Mouse (Mus musculus) embryonic stem cell, embryonic (primary cell): ENCODE data around the gene Taf5.

Experiments used
- CTCF ChIA-PET, 4 experiments: fragments of 300-600 bp in 2 of 4; fragments of 350-600 bp in 2 of 4; sonication (Branson Sonifier 250); formaldehyde crosslinking; loops; one replicate each; lab custom pipeline; 2022; ENCODE audit warnings: inconsistent platforms in 2 of 4; lab: Charles Lee
- POLR2A ChIA-PET, 4 experiments: fragments of 300-600 bp in 2 of 4; fragments of 350-600 bp in 2 of 4; sonication (Branson Sonifier 250); formaldehyde crosslinking; loops; one replicate each; lab custom pipeline; 2022; ENCODE audit warnings: antibody characterized with exemption in 4 of 4, inconsistent platforms in 1 of 4; lab: Charles Lee

The Taf5 gene

DNA sequence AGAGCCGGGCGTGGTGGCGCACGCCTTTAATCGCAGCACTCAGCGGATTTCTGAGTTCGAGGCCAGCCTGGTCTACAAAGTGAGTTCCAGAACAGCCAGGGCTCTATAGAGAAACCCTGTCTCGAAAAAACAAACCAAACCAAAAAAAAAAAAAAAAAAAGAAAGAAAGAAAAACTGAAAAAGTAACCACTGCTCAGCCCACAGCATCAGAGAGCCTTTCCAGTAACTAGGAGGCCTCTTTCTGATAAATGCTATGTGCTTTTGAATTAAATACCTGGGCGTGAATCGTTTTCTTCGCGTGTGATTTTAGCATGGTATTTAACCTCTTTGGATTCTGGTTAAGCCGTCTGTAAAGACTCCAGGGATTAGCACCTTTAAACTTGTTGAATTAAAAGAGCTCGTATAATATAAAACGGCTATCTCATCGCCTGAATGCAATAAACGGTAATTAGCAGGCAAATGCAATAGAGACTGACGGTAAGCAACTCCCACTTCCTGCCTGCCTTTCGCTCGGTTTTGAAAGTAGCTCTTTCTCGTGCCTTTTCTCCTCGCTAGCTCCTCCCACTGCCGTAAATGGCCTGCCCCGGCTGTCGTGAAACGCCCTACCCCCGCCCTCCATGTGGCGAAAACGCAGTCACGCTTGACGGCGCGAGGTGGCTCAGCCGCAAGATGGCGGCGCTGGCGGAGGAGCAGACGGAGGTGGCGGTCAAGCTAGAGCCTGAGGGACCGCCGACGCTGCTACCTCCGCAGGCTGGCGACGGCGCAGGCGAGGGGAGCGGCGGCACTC lies at the start of gene Taf5:
Gene Taf5, plus strand, starts transcription at position 651 of the 787 bp plus-strand sequence.
- CTCF ChIA-PET, result interaction anchor here in 3 of 4 experiments (0.6 to 2.0 kb wide), 12 partner anchors 16 to 1037 kb away, joined by 3 to 11 read pairs (median 4); partner anchors contain the start of genes Pcgf6 (in 2 of the 3), Pdcd11 (in 2 of the 3), Usmg5 (in 2 of the 3) and Ina (in 1 of the 3)
- POLR2A ChIA-PET, result interaction anchor here (0.5 to 3.6 kb wide), 132 partner anchors 9 to 1993 kb away, joined by 3 to 115 read pairs (median 4); partner anchors contain the start of genes Nt5c2 (in 4 of the 4), Pcgf6 (in 4 of the 4), Ina (in 3 of the 4) and Pdcd11 (in 3 of the 4)

DNA sequence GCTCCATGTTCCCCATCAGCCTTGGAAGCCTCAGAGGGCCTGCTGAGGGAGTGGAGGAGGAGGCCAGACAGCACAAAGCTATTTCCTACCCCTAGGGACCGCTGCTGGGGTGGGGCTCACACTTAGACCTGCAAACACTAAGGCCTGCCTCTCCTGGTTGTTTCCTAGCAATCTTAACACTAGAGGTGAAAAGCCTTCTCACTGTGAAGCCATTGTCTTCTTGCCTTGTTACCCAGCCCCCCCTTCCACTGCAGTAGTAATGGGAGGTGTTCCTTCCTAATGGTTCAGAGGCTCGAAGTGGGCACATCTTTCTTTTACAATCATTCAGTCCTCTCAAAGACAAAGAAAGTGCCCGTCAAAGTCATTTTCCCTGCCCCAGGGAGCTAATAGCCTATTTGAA lies 49.7 kb upstream of the Taf5 start:
- CTCF ChIA-PET, result interaction anchor here in 3 of 4 experiments (0.6 to 1.3 kb wide), 5 partner anchors 27 to 542 kb away, joined by 3 to 8 read pairs (median 4); no protein-coding TSS in a partner anchor

DNA sequence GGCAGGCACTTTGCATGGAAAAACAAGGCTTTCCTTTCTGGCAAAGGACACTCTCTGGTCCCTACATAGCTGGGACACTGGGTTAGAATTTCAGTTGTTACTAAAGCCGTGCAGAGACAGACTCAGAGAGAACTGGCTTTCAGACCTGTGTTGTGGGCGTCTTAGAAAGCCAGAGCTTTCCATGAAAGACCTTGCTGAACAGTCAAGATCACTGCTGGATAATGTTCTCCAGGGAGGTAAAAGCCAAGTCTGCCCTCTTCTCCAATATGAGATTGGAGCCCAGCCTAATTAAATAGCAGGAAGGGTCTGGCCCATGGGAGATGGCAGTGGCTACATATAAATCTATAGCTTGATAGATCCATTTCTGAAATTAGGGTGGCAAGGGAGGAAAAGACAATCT lies 49.2 kb upstream of the Taf5 start:
- ChIA-PET CTCF (interaction anchor here (0.5 to 1.3 kb wide), 6 partner anchors 27 to 1458 kb away, joined by 3 to 8 read pairs (median 4); partner anchors contain the start of genes Gm17018 (in 1 of the 4) and Poll (in 1 of the 4)), POLR2A (interaction anchor here in 2 of 4 experiments (0.6 to 6.5 kb wide), 30 partner anchors 9 to 790 kb away, joined by 3 to 66 read pairs (median 4); partner anchors contain the start of genes Neurl1a (in 2 of the 2), Pcgf6 (in 2 of the 2) and Taf5 (in 2 of the 2))

More for the DNA sequence above, 49.7 kb upstream of the Taf5 start:
- POLR2A ChIA-PET, result interaction anchor here (0.6 to 6.5 kb wide), 32 partner anchors 10 to 972 kb away, joined by 3 to 66 read pairs (median 4); partner anchors contain the start of genes Neurl1a (in 2 of the 4), Pcgf6 (in 2 of the 4), Taf5 (in 2 of the 4) and Pdcd11 (in 1 of the 4)

DNA sequence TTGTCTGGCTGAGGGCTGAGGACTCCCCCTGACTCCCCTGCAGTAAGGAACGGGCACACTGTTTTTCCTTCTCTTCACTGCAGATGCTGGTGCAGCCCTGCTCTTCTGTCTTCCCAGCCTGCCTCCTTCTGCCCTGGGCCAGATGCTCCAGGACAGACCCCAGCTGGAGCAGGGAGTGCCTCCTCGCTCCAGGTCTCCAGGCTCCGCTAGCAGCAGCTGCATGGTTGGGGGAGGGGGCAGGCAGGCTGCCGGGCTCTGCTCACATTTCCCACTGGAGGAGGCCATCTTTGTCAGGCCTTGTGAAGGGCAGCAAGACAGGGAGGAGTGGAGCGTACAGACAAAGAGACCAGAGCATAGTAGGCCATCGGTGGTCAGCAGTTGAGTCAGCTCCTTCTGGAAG lies 48.2 kb upstream of the Taf5 start:
- POLR2A ChIA-PET, result interaction anchor here (0.5 to 6.5 kb wide), 22 partner anchors 8 to 580 kb away, joined by 3 to 66 read pairs (median 4); partner anchors contain the start of genes Taf5 (in 3 of the 4) and Pcgf6 (in 1 of the 4)
- CTCF ChIA-PET, result interaction anchor here in 2 of 4 experiments (0.6 to 0.7 kb wide), 4 partner anchors 9 to 354 kb away, joined by 3 to 5 read pairs (median 4); no protein-coding TSS in a partner anchor

DNA sequence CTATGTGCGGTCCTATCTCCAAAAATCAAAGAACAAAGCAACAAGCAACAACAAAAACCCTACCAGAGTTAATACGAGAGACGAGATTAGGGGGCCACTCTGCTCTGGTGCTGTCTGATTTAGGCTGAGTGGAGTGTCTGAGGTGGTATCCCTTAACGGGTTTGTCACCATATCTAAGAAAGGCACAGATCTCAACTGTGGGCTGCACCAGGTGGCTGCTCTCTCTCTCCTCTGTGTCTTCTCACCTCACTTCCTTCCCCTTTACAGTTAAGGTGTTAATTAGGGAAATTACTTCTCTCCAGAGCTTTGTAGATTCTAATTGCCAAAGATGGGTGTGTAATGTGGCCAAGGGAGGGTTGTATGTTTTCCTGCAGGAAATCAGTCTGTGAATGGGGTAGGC lies 44.8 kb upstream of the Taf5 start:
- ChIA-PET POLR2A (interaction anchor here in 2 of 4 experiments (1.0 to 4.2 kb wide), 7 partner anchors 8 to 81 kb away, joined by 3 to 12 read pairs (median 4); partner anchors contain the start of genes Ina (in 2 of the 2), Nt5c2 (in 2 of the 2), Pcgf6 (in 1 of the 2) and Pdcd11 (in 1 of the 2)), CTCF (interaction anchor here in 2 of 4 experiments (0.5 to 0.6 kb wide), 2 partner anchors 31 to 246 kb away, joined by 3 read pairs; no protein-coding TSS in a partner anchor)

DNA sequence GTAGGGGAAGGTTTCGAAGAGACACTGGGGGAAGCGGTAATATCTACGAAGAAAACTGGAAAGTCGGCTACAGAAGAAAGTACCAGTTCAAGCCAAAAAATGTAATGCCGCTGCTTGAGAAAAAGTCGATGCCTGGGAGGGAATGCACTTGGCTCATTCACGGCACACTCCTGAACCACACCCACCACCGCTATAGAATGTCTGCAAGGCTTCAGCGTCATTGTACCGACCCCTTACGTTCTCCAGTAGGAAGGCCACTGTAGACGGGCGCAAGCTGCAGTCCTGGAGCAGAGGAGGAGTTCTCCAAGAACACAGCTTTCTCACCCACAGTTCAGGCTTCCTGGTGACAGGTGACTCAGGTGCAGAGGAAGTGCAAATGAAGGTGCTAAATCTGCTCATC lies 44.0 kb upstream of the Taf5 start:
- CTCF ChIA-PET, result interaction anchor here (0.5 to 1.8 kb wide), 6 partner anchors 8 to 150 kb away, joined by 3 to 10 read pairs (median 3); partner anchors contain the start of genes Ina (in 2 of the 4) and Nt5c2 (in 1 of the 4)

DNA sequence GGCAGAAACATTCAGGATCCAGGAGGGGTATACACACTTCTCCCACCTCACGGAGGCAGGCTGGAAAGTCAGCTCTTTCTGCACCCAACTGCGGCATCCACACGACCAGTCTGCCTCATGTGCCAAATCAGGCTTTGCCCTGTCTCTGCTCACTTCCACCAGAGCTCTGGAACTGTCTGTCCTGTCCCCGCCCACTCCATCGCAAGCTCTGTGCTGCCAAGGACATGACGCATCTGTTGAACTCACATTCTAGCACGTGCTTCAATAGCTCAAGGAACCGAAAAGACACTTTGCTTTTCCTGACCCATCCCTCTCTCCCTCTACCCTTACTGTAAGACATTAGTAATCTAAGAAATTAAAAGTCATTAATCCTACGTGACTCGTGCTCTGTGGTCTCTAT lies 42.6 kb upstream of the Taf5 start:
- ChIA-PET POLR2A (interaction anchor here in 3 of 4 experiments (0.5 to 5.9 kb wide), 11 partner anchors 8 to 702 kb away, joined by 3 to 66 read pairs (median 4); partner anchors contain the start of genes Ina (in 2 of the 3), Nt5c2 (in 2 of the 3), Pcgf6 (in 2 of the 3) and Taf5 (in 1 of the 3)), CTCF (interaction anchor here in 2 of 4 experiments (1.1 to 1.9 kb wide), 4 partner anchors 9 to 368 kb away, joined by 3 to 5 read pairs (median 5); partner anchors contain the start of genes Nt5c2 (in 2 of the 2) and Ina (in 1 of the 2))

More for the DNA sequence above, 44.0 kb upstream of the Taf5 start:
- POLR2A ChIA-PET, result interaction anchor here in 3 of 4 experiments (0.6 to 4.2 kb wide), 18 partner anchors 9 to 148 kb away, joined by 3 to 12 read pairs (median 4); partner anchors contain the start of genes Ina (in 3 of the 3), Nt5c2 (in 3 of the 3), Taf5 (in 2 of the 3) and Pcgf6 (in 1 of the 3)

DNA sequence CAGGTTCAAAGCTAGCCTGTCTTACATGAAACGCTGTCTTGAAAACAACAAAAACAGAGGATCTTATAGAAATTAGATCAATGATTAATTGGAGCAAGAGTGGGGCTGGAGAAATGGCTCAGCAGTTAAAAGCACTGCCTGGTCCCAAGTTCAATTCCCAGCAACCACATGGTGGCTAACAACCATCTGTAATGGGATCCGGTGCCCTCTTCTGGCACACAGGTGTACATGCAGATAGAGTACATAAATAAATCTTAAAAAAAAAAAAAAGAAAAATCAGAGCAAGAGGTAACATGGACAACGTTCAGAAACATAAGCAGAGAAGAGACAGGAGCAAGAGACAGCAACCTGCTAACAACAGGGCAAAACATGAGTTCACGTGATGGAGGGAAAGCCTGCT lies 41.0 kb upstream of the Taf5 start:
- CTCF ChIA-PET, result interaction anchor here in 2 of 4 experiments (0.5 to 1.9 kb wide), 6 partner anchors 10 to 1993 kb away, joined by 3 to 6 read pairs (median 5); partner anchors contain the start of genes Ina (in 1 of the 2) and Nt5c2 (in 1 of the 2)
- POLR2A ChIA-PET, result interaction anchor here (0.6 to 5.9 kb wide), 8 partner anchors 10 to 648 kb away, joined by 3 to 66 read pairs (median 4); partner anchors contain the start of genes Ina (in 2 of the 4) and Nt5c2 (in 2 of the 4)

DNA sequence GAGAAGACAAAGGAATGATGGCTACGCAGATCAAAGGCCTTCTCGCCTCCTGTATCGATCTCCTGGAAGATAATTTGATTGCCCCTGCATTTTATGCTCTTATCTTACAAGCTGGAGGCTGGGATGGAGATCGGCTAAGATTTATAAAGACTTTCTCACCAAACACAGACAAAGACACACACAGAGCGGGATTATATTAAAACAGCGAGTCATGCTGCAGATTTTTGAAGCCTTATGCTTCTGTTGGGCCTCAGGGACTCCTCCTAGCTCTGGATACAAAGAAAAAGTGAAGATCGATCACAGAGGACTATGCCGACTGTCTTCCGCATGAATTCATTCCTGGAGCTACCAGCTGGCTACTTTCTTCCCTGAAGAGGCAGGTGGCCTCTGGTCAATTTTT lies 37.8 kb upstream of the Taf5 start:
- CTCF ChIA-PET, result interaction anchor here in 1 of 4 experiments (0.7 kb wide), 1 partner anchor 13 kb away, joined by 3 read pairs; no protein-coding TSS in a partner anchor
- POLR2A ChIA-PET, result interaction anchor here in 3 of 4 experiments (0.6 to 5.9 kb wide), 13 partner anchors 9 to 42 kb away, joined by 3 to 66 read pairs (median 4); partner anchors contain the start of genes Ina (in 2 of the 3), Nt5c2 (in 2 of the 3), Pcgf6 (in 2 of the 3) and Taf5 (in 2 of the 3)

DNA sequence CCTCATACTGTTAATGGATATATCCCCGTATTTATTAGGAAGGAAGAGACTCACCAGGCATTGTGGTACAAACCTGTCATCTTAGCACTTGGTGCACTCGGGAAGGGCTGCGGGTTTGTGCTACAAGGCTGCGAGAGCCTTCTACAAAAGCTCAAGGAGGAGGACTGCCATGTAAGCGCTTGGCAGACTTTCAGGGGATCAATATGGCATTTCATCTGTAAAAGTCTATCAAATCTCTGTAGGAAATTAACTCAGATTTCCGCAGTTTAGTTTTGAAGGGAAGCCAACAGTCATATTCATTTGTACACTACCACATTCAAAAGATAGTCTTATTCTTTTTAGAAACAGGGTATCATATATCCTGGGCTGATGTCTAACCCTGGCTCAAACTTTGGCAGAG lies 35.8 kb upstream of the Taf5 start:
- ChIA-PET POLR2A (interaction anchor here in 2 of 4 experiments (0.6 to 1.0 kb wide), 2 partner anchors 19 to 61 kb away, joined by 3 to 4 read pairs; partner anchors contain the start of gene Pcgf6 (in 1 of the 2)), CTCF (interaction anchor here in 1 of 4 experiments (0.6 kb wide), 1 partner anchor 526 kb away, joined by 10 read pairs; no protein-coding TSS in a partner anchor)

DNA sequence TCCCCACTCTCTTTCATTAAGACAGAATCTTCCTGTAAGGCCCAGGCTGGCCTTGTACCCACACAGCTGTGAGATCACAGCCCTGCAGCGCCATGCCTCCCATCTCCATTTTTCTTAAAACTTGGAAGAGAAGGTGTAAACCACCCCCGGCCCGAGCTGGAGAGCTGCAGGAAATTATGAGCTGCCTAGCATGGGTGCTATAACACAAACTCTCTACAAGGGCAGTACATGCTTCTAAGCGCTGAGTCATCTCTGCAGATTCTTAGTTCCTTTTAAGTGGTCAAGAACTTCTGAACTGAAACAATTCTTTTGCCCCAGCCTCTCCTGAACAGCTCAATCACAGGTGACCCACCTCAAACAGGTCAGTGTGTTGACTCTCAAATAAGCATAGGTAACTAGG lies 32.6 kb upstream of the Taf5 start:
- CTCF ChIA-PET, result no interaction called here
- POLR2A ChIA-PET, result interaction anchor here in 1 of 4 experiments (1.5 to 1.7 kb wide), 2 partner anchors 10 to 16 kb away, joined by 6 to 8 read pairs; partner anchors contain the start of gene Pcgf6

DNA sequence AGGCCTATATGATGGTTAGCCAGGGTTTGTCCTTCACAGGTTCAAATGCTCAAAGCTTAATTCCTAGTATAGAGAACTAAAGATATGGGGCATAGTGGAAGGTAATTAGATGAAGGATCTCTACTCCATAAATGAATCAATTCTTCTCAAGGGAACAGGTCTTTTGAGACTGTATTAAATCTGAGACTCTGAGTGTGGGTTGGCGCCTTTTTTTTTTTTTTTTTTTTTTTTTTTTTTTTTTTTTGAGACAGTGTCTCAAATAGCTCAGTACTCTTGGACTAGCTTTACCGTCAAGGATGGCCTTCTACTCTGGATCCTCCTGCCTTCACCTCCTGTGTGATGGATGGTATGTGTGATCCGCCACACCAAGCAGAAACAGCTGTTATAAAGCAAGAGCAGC lies 30.9 kb upstream of the Taf5 start:
- ChIA-PET CTCF (interaction anchor here (0.6 to 1.3 kb wide), 5 partner anchors 10 to 305 kb away, joined by 4 to 8 read pairs (median 8); partner anchors contain the start of gene Nt5c2 (in 1 of the 4)), POLR2A (interaction anchor here in 3 of 4 experiments (0.6 to 1.7 kb wide), 10 partner anchors 8 to 442 kb away, joined by 3 to 8 read pairs (median 3); partner anchors contain the start of gene Taf5 (in 1 of the 3))

DNA sequence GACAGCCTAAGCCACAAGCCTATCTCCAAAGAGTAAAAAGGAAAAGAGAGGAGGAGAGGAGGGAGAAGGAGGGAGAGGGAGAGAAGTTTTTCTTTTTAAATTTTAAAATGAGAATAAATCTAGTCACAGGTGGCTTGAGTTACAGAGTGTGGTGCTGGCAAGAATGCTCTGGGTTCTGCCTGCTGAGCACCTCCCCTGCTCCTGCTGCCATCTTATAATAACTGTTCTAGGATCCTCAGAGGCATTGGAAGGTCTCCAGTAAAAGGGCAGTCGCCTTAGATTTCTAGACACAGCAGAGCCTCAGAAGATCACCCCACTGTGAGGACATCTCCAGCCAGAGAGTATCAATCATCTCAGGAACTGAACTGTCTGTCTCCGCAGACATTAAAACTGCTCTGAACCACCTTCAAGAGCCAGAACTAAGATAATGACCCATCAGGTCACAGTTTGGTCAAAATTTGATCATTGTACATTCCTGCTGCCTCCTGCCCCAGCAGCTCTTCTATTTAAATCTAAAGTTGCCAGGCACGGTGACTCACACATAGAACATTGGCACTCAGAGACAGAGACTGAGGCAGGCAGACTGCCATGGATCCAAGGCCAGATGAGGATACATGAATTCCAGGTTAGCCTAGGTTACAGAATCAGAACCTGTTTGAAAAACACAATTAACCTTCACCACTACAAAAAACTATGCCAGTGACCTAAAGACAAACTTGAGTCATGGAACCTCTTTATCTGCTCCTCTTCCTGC lies 26.6 kb upstream of the Taf5 start:
- ChIA-PET CTCF (no interaction called here), POLR2A (interaction anchor here in 3 of 4 experiments (0.9 to 2.0 kb wide), 12 partner anchors 10 to 38 kb away, joined by 3 to 7 read pairs (median 4); partner anchors contain the start of genes Taf5 (in 3 of the 3), Ina (in 2 of the 3), Nt5c2 (in 2 of the 3) and Pcgf6 (in 1 of the 3))

DNA sequence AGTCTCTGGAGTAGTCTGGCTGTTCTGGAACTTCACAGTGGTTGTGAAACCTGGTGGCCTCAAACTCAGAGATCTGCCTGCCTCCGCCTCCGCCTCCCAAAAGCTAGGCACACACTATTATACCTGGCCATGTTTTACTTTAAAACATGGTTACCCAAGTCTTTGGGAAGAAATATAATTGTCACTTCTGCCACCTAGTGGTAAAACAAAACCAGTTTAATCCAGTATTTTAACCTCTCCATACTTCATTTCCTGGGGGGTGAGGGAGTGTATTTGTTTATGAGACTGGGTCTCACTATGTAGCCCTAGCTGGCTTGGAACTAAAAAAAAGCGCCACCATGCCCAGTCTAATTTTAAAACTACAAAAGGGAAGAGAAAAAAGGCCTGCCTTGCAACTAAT lies 23.9 kb upstream of the Taf5 start:
- ChIA-PET CTCF (interaction anchor here in 2 of 4 experiments (0.8 to 1.4 kb wide), 4 partner anchors 24 to 168 kb away, joined by 3 read pairs; partner anchors contain the start of genes Ina (in 1 of the 2), Nt5c2 (in 1 of the 2) and Taf5 (in 1 of the 2)), POLR2A (interaction anchor here in 2 of 4 experiments (1.1 to 5.5 kb wide), 5 partner anchors 24 to 255 kb away, joined by 3 to 29 read pairs (median 4); partner anchors contain the start of genes Taf5 (in 2 of the 2), Pdcd11 (in 1 of the 2) and Usmg5 (in 1 of the 2))

DNA sequence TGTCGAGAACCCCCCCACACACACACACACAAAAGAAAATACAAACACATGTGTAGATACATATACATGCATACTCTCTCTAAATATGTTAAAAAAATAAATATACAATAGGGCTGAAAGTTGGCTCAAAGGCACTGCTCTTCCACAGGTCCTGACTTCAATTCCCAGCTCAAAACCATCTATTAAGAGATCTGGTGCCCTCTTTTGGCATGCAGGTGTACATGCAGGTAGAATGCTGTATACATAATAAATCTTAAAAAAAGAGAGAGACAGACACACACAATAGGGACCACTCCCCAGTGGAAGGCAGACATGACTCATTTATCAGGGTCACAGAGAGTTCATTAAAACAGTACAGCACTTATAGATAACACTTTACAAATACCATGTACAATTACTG lies 21.2 kb upstream of the Taf5 start:
- ChIA-PET CTCF (interaction anchor here (0.5 to 1.6 kb wide), 8 partner anchors 9 to 1595 kb away, joined by 3 to 7 read pairs (median 3); partner anchors contain the start of gene Taf5 (in 1 of the 4)), POLR2A (interaction anchor here (0.5 to 5.5 kb wide), 10 partner anchors 10 to 66 kb away, joined by 3 to 29 read pairs (median 3); partner anchors contain the start of gene Taf5 (in 3 of the 4))
